Mouse (Mus musculus): ENCODE measurements around the gene Trp73. TPM values are rescaled to one million over a fixed set of nuclear protein-coding genes. Genes with fewer than 3 reads are reported as not detected.
A peak's percentile ranks its signal among the peaks of the same experiment; 100 is the strongest.

Trp73 gene
- polyA plus RNA-seq (2015; fragmentation: Nextera tagmentation; extraction: Ambion mirVana) = 1.0 and 1.3 TPM in 2 replicates

GRCm38 (mm10) chr4:154140182-154140212 lies at the start of gene Trp73:
Gene Trp73, minus strand, starts transcription at chr4:154140208.
- Histone ChIP-seq H3K4me2 (replicated peaks; ENCODE audit: low read depth) (peak within 1 kb of the TSS; percentile 87), H3K36me3 (ENCODE audit: control insufficient read depth, insufficient read depth, low read length) (no peaks in the 10 kb centered on the region), H3K9me3 (ENCODE audit: control insufficient read depth, low read length) (no peaks in the 10 kb centered on the region), H3K4me3 (ENCODE audit: low read depth, low read length) (peak within 1 kb of the TSS; percentile 51), H3K9ac (ENCODE audit: low read length) (peak within 1 kb of the TSS; percentile 43), H3K4me1 (replicated peaks; ENCODE audit: control insufficient read depth, insufficient read depth) (peaks cover 11% of the 10 kb centered on the region), H3K27ac (replicated peaks) (no peak within 1 kb of the TSS), H3K27me3 (ENCODE audit: control insufficient read depth, insufficient read depth, low read length) (peaks cover 7% of the 10 kb centered on the region; the same call in 1 of the 2 replicates)
- DNase-seq (ENCODE audit: low spot score) (no peak), ATAC-seq (ENCODE audit: low FRiP score, low TSS enrichment) (no peak)
- TF ChIP-seq EP300 (optimal IDR thresholded peaks at IDR 0.05) = no peak
- no peak for TF ChIP-seq CTCF (IDR thresholded peaks at IDR 0.05; ENCODE audit: low read depth)
- 0% methylated on average over 1 of the region's 4 CpGs for WGBS

- TF ChIP-seq EP300 (optimal IDR thresholded peaks at IDR 0.05) (no peak), CTCF (IDR thresholded peaks at IDR 0.05; ENCODE audit: low read depth) (no peak)
- Histone ChIP-seq H3K4me2 (replicated peaks; ENCODE audit: low read depth) (no peak overlapping the region), H3K27ac (replicated peaks) (no peak overlapping the region), H3K27me3 (ENCODE audit: control insufficient read depth, insufficient read depth, low read length) (no peaks in the 10 kb centered on the region), H3K9me3 (ENCODE audit: control insufficient read depth, low read length) (no peaks in the 10 kb centered on the region), H3K4me1 (replicated peaks; ENCODE audit: control insufficient read depth, insufficient read depth) (no peaks in the 10 kb centered on the region), H3K9ac (ENCODE audit: low read length) (no peak overlapping the region), H3K4me3 (ENCODE audit: low read depth, low read length) (no peak overlapping the region), H3K36me3 (ENCODE audit: control insufficient read depth, insufficient read depth, low read length) (no peaks in the 10 kb centered on the region)
- DNase-seq (ENCODE audit: low spot score) (no peak), ATAC-seq (ENCODE audit: low FRiP score, low TSS enrichment) (no peak)
- WGBS = 62% methylated on average over 8 of the region's 8 CpGs
Measured at GRCm38 (mm10) chr4:154188948-154189347, 48.9 kb upstream of the Trp73 start.

- Histone ChIP-seq H3K27ac (replicated peaks) (no peak overlapping the region), H3K9me3 (ENCODE audit: control insufficient read depth, low read length) (no peaks in the 10 kb centered on the region), H3K4me1 (replicated peaks; ENCODE audit: control insufficient read depth, insufficient read depth) (no peaks in the 10 kb centered on the region), H3K9ac (ENCODE audit: low read length) (no peak overlapping the region), H3K27me3 (ENCODE audit: control insufficient read depth, insufficient read depth, low read length) (no peaks in the 10 kb centered on the region), H3K4me3 (ENCODE audit: low read depth, low read length) (no peak overlapping the region), H3K36me3 (ENCODE audit: control insufficient read depth, insufficient read depth, low read length) (no peaks in the 10 kb centered on the region), H3K4me2 (replicated peaks; ENCODE audit: low read depth) (no peak overlapping the region)
- ATAC-seq (ENCODE audit: low FRiP score, low TSS enrichment) (no peak), DNase-seq (ENCODE audit: low spot score) (no peak)
- WGBS = 54% methylated on average over 11 of the region's 11 CpGs
- TF ChIP-seq EP300 (optimal IDR thresholded peaks at IDR 0.05) = no peak
- TF ChIP-seq CTCF (IDR thresholded peaks at IDR 0.05; ENCODE audit: low read depth) = no peak
Measured at GRCm38 (mm10) chr4:154186002-154186537, 46.1 kb upstream of the Trp73 start.

GRCm38 (mm10) chr4:154185001-154185400 lies 45.0 kb upstream of the Trp73 start:
- no peak overlapping the region for H3K9ac ChIP-seq (ENCODE audit: low read length)
- H3K4me3 ChIP-seq (ENCODE audit: low read depth, low read length) = no peak overlapping the region
- no peak overlapping the region for H3K4me2 ChIP-seq (replicated peaks; ENCODE audit: low read depth)
- no peaks in the 10 kb centered on the region for H3K36me3 ChIP-seq (ENCODE audit: control insufficient read depth, insufficient read depth, low read length)
- no peak for ATAC-seq (ENCODE audit: low FRiP score, low TSS enrichment)
- H3K27me3 ChIP-seq (ENCODE audit: control insufficient read depth, insufficient read depth, low read length) = no peaks in the 10 kb centered on the region
- no peak overlapping the region for H3K27ac ChIP-seq (replicated peaks)
- no peaks in the 10 kb centered on the region for H3K9me3 ChIP-seq (ENCODE audit: control insufficient read depth, low read length)
- 66% methylated on average over 5 of the region's 5 CpGs for WGBS
- DNase-seq (ENCODE audit: low spot score) = no peak
- no peaks in the 10 kb centered on the region for H3K4me1 ChIP-seq (replicated peaks; ENCODE audit: control insufficient read depth, insufficient read depth)
- TF ChIP-seq CTCF (IDR thresholded peaks at IDR 0.05; ENCODE audit: low read depth) (no peak), EP300 (optimal IDR thresholded peaks at IDR 0.05) (no peak)

- WGBS = 59% methylated on average over 5 of the region's 5 CpGs
- H3K9me3 ChIP-seq (ENCODE audit: control insufficient read depth, low read length) = no peaks in the 10 kb centered on the region
- no peak for ATAC-seq (ENCODE audit: low FRiP score, low TSS enrichment)
Measured at GRCm38 (mm10) chr4:154183566-154183965, 43.6 kb upstream of the Trp73 start.

GRCm38 (mm10) chr4:154181001-154181400 lies 41.0 kb upstream of the Trp73 start:
- Histone ChIP-seq H3K27me3 (ENCODE audit: control insufficient read depth, insufficient read depth, low read length) (no peaks in the 10 kb centered on the region), H3K36me3 (ENCODE audit: control insufficient read depth, insufficient read depth, low read length) (no peaks in the 10 kb centered on the region), H3K27ac (replicated peaks) (no peak overlapping the region), H3K4me3 (ENCODE audit: low read depth, low read length) (no peak overlapping the region), H3K4me1 (replicated peaks; ENCODE audit: control insufficient read depth, insufficient read depth) (no peaks in the 10 kb centered on the region), H3K9me3 (ENCODE audit: control insufficient read depth, low read length) (no peaks in the 10 kb centered on the region), H3K4me2 (replicated peaks; ENCODE audit: low read depth) (no peak overlapping the region), H3K9ac (ENCODE audit: low read length) (no peak overlapping the region)
- TF ChIP-seq EP300 (optimal IDR thresholded peaks at IDR 0.05) (no peak), CTCF (IDR thresholded peaks at IDR 0.05; ENCODE audit: low read depth) (no peak)
- DNase-seq (ENCODE audit: low spot score) (no peak), ATAC-seq (ENCODE audit: low FRiP score, low TSS enrichment) (no peak)
- WGBS = 42% methylated on average over 7 of the region's 7 CpGs

More at GRCm38 (mm10) chr4:154183566-154183965, 43.6 kb upstream of the Trp73 start:
- Histone ChIP-seq H3K4me3 (ENCODE audit: low read depth, low read length) (no peak overlapping the region), H3K4me2 (replicated peaks; ENCODE audit: low read depth) (no peak overlapping the region), H3K27ac (replicated peaks) (no peak overlapping the region), H3K36me3 (ENCODE audit: control insufficient read depth, insufficient read depth, low read length) (no peaks in the 10 kb centered on the region), H3K27me3 (ENCODE audit: control insufficient read depth, insufficient read depth, low read length) (no peaks in the 10 kb centered on the region), H3K9ac (ENCODE audit: low read length) (no peak overlapping the region), H3K4me1 (replicated peaks; ENCODE audit: control insufficient read depth, insufficient read depth) (no peaks in the 10 kb centered on the region)
- no peak for TF ChIP-seq CTCF (IDR thresholded peaks at IDR 0.05; ENCODE audit: low read depth)
- no peak for TF ChIP-seq EP300 (optimal IDR thresholded peaks at IDR 0.05)
- no peak for DNase-seq (ENCODE audit: low spot score)
